Mouse (Mus musculus) bone marrow macrophage, adult 2 months (primary cell): ENCODE results near the gene Scn5a.

Source experiments
- CTCF ChIP-seq: IDR thresholded peaks from 2 replicates; pipeline ENCODE4 v1.5.1; 2012; ENCODE audit warnings: low read depth, mild to moderate bottlenecking, low read length, moderate library complexity
- POLR2A ChIP-seq: IDR thresholded peaks from 2 replicates; pipeline ENCODE4 v1.6.1; 2012; ENCODE audit warnings: mild to moderate bottlenecking, low read depth, low read length, borderline replicate concordance

- TF ChIP-seq POLR2A (no peak), CTCF (no peak)
Measured at GRCm38 (mm10) chr9:119540726-119541125, 38.1 kb downstream of the Scn5a start.
